Mouse (Mus musculus) heart, adult 9 months (tissue): Measurements from ENCODE around the gene Ddx42.
"Not testable (repeated sequence)": the region's sequence is repeated elsewhere in the genome, so short reads cannot be mapped to it uniquely, and the experiment has no call there.

ENCODE experiments used
- DNase-seq, 2 experiments: peaks; one replicate each; pipeline ENCODE4 v3.0.0; 2022; ENCODE audit warnings: low spot score in 2 of 2

Ddx42 gene

DNA sequence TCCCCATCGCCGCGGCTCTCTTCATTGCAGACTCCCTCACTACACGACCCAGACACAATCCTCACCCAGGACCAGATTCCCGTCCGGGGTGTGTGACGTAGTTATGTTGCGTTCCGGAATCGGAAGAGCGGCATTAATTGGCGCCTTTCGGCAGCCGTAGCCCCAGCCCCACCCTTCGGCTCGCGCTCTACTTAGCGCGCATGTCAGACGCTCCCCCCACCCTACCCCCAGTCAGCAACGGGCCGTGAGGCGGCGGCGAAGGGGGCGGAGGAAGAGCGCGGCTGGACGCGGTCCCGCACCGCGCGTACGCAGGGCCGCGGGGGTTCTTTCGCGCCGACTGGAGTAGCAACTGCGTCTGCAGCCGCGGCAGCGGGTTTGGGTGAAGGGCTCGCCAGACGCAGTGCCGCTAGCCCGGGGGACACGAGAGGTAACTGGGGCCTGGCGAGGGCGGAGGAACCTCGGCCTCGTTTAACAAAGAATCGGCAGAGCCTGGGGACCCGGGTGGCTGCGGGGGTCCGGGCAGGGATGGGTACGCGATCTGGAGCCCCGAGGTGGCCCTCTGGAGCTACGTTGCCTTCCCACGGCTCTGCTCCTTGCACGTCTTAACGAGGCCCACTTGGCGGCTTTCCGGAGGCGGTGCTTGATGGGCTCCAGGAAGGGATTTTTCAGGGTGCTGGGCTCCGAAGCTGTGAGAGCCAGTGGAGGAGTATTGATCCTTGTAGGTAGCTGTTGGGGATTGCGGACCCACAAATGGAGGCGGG is at the start of gene Ddx42:
Ddx42 (plus strand) TSS at position 197 of the 761 bp plus-strand sequence.
- DNase-seq: peak; percentile 89 to 90

DNA sequence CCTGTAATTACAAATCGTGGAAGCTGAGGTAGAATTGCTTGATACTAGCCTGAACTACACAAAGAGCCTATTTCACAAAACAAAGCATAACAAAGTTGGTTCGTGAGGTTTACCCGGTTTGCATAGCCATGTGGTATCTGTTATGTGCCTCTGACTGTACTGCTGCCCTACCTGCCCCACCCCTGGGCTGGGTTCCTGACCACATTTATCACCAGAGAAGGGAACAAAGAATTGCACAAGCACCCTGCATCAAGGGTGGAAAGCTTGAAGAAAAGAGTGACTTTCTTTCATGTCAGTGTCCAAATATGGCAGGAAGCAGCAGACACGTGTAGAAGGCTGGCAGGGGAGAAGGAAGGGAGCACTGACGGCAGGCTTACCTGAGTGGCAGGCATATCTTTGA is 49.3 kb upstream of the Ddx42 start:
- DNase-seq: no peak

DNA sequence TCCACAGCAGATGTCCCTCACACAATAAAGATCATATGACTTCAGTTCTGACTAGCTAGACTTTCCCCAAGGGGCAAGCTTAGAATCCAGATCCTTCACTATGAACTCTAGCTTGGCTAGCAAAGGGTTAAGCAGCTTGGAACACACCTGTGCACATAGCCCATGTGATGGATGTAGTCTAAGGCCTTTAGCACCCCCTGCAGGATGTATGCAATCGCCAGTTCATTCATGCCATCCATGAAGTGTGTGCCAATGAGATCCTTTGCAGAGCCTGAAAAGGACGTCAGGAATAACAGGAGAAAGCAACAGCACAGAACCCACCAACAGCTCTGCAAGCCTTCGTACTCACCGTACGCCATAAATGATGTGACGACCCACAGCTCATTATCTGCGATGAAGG is 45.9 kb upstream of the Ddx42 start:
- no peak for DNase-seq

DNA sequence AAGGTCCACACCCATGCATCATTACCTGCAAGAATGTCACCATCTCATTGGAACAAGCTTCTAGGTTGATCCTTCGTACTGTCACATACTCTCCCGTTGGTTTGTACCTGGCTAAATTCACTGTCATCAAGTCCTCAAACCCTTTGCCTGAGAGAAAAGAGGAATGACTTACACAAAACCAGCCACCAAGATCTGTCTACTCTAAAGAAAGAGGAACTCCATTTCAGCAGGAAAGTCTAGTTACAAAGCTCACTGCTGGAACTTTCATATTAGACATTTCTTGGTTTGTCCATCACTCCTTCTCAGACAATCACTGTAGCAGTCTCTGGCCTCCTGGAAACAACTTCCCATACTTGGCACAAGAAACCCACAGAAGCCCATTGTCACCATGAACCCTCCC is 43.5 kb upstream of the Ddx42 start:
- DNase-seq: no peak

DNA sequence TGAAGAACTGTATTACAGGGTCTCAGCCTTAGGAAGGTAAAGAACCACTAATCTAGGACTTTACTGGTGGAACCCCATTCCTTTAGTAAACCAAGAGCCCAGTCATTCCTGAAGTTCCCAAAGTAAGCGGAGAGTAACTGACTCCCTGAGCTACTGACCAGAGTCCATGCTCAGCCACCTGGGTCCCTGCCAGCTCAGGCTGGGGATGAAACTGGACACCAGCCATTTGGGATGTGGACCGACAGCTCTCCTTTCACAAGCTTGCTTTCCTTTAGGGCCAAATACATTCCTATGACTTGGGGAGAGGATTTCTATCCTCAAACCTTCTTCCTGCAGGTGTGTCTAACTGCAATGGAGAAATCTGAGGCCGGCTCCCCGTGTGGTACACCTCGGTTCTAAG is 42.4 kb upstream of the Ddx42 start:
- DNase-seq: no peak

DNA sequence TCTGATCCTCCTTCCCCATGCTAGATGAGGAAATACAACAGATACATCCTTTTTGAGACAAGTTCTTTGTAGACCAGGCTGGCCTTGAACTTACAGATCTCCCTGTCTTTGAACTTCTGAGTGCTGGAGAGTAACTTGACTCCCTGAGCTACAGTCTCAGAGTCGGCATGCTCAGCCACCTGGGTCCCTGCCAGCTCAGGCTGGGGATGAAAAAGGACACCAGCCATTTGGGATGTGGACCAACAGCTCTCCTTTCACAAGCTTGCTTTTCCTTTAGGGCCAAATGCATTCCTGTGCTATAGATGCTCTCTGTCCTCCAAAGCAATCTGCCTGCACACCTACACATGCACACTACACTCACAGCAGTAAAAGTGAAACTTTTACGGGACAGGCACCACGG is 41.6 kb upstream of the Ddx42 start:
- no peak for DNase-seq

DNA sequence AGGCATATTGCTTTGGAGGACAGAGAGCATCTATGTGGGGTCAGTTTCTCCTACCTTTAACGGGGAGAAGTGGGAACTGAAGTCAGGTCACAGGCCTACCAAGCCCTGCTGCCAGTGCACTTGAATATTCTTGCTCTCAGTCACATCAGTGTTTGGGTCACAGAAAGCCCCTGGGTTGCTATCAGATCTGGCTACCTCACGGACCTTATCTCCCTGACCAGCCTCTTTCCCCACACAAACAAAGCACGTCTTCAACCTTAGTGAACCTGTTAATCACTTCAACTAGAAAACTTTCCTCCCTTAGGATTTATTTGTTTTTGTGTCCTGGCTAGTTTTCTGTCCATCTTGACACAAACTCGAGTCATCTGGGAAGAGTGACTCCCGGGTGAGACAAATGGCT is 40.4 kb upstream of the Ddx42 start:
- DNase-seq: no peak

DNA sequence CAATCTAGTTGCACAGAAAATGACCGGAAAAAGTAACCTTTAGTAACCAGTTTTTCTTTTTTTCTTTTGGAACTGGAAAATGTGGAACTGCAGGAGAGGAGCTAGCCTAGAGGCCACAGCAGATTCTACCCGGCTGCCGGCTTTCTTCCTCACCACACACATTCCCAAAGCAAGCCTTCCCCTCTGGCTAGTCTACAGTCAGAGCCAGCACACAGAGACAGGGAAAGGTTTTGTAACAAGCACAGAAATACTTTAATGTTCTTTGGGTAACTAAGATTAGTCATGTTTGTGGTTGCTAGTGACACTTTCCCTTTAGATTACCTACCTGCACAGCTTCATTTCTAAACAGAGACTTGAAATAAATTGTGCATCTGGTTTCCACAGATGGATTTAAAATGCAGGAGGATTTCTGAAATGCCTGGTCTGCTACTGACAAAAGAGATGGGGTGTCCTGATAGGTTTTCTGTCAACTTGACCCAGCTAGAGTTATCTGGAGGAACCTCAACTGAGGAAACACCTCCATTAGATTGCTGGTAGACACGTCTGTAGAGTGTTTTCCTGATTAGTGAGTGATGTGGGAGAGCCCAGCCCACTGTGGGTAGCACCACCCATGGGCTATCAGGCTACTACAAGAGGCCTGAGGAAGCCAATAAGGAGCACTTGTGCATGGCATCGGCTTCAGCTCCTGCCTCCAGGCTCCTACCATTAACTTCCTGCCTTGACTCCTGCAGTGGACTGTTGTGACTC is 38.5 kb upstream of the Ddx42 start:
- DNase-seq: no peak

DNA sequence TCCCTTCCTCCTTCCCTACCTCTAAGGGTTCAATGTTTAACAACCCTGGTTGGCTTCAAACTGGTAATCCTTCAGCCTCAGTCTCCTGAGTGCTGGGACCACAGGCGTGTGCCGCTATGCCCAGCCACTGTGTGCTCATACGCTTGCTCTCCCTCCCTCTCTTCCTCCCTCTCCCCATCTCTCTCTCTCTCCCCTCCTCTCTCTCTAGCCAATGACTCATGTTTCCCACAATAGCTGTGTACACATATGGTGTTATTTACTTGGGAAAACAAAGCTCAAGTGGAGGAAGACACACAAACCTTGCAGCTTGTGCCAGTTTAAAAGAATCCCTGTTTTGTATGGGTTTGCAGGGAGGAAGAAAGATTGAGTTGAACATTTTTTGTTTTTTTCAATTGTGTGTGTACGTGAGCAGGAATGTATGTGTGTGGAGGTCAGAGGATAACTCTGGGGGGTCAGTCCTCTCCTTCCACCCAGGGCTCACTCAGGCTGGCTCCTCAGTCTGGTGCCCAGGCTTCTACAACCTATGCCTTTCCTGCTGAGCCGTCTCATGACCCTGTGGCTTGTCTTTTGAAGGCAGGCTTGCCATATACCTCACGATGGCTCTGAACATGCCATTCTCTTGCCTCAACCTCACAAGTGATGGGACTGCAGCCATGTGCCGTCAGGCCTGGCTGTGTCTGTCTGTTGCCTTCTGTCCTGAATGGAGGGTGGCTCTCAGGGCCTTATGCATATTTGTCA is 36.8 kb upstream of the Ddx42 start:
- DNase-seq: no peak

DNA sequence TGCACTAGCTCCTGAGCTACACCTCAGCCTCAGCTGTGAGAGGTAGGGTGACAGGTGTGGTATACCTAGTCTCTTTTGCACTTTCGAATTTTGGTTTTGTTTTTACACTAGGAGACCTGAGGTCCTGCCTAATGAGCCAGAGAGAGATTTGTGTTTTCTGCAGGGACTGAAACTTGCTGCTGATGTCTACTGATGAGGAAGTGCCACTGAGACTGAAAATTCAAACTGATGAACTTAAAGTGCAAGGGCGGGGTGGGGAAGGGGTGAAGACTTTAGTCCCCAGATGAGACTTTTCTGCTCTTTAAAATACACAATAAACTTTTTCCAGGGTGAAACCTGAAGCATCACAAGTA is 36.3 kb upstream of the Ddx42 start:
- DNase-seq: no peak

DNA sequence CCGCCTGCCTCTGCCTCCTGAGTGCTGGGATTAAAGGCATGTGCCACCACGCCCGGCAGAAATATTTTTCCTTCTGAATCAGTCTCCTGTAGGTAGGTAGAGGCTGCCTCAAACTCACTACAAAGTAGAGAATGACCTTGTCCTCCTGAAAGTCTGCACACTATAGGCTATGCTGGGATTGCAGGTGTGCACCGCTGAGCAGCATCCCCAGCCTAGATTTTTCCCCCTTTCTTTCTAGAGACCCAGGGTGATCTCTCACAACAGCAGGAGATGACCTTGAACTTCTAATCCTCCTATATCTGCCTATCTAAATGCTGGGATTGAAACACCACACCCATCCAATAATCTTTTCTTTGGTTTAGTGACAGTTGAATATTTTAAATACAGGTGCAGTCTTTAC is 29.4 kb upstream of the Ddx42 start:
- no peak for DNase-seq

DNA sequence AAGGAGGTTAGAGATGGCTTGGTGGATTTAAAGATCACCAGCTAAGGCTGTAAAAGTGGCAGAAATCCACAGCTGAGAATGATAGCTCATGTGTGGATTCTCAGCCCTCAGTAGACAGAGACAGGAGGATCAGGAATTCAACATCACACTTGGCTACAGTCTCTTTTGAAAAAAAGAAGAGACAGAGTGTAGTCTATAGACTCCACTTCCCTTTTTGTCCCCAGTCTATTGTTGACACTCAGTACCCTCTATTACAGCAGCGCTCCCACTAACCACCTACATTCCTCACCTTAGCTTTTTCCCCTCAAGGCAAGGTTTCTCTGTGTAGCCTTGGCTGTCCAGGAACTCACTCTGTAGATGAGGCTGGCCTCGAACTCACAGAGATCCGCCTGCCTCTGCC is 25.0 kb upstream of the Ddx42 start:
- DNase-seq: no peak

DNA sequence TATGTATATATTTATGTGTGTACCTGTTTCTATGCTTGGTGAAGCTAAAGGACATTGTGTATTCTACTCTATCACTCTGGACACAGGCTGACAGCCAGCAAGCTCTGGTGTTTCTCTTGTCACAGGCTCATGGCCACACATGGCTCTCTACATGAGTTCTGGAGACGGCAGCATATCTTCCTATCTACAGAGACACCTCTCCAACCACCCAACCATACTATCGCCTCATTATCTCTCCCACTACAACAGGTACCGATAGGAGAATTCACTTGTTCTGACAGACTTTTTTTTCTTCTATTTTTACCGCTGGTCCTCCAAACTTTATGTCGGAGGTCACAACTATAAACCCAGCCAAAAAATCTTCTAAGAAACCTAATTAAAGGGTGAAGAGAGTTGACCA is 24.5 kb upstream of the Ddx42 start:
- DNase-seq: no peak

DNA sequence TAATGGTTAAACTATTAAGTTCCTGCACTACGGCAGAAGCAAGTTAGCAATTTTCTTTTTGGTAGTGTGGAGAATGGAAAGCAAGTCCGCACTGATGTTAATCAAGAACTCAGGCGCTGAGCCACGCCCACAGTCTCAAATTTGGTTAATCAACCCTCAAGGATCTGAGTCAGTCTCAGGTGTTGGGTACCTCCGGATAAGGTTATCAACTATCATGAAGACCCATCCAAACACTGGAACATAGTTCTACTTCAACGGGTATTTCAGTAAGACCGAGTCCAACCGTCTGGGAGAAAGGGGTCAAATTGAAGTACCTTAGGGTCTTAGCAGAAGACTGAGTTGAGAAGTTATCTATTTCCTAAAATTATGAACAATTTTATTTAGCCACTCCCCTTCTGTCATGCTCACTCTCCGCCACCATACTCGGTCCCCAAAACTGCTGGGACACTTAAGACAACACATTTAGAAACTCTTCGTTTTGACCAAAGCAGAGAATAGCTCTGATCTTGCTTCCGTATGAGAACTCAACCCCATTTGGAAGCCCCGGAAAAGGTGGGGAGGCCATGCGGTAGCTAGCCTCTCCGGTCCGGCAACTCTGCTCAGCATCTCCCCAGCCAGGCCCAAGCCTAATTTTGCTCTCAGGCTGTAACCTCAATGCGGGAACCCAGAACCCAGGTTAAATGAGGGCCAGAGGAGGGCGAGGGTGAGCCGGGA is 23.9 kb upstream of the Ddx42 start:
- peak in 1 of 2 experiments; percentile 14 for DNase-seq

DNA sequence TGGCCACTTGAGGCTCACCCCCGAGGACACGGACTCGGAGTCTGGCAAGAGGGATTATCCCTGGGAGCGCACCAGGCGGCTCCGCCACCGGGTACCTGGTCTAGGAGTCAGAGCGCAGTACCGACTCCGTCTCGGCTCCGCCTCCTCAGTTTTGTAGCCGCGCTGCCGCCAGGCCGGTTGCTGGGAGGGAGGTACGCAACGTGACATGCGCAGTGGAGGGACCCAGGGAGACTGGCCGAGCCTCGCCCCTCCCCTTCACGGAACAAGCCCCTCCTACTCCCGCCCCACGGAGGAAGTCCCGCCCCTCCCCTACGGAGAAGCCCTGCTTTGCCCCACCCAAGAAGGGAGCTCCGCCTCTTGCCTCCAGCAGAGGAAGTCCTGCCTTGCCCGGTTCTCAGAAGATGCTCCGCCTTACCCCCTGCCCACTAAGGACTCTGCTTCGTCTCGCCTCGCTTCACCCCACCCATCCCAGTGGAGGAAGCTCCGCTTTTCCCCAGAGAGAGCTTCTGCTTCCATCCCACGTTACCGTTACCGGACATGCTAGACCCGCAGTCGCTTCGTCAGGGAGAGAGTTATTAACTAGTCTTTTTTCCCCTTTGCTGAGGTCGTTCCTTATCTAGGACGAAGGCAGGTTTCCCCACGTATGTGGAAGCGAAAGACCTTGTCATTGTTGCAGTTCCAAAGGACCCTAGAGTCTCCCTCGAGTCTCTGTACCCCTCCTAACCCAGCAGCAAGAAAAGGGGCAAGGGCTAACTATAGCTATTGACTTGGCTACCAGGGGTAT is 23.2 kb upstream of the Ddx42 start:
- peak; percentile 95 to 97 for DNase-seq

DNA sequence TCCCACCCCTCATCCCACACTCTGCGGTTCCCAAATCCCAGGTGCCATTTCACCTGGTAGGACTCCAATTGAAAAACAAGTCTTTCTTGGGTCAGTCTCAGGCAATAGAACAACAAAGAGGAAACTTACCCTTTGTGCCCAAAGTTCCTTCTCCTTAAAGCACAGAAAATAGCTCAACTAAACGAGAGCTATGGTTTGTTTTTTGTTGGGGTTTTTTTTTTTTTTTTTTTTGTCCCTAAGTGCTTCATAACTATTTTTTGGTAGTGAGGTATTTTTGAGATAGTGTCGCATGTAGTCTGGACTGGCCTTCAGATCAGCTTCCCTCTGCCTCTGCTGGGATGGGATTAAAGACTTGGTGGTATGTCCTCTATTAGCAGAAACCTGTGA is 22.6 kb upstream of the Ddx42 start:
- no peak for DNase-seq

DNA sequence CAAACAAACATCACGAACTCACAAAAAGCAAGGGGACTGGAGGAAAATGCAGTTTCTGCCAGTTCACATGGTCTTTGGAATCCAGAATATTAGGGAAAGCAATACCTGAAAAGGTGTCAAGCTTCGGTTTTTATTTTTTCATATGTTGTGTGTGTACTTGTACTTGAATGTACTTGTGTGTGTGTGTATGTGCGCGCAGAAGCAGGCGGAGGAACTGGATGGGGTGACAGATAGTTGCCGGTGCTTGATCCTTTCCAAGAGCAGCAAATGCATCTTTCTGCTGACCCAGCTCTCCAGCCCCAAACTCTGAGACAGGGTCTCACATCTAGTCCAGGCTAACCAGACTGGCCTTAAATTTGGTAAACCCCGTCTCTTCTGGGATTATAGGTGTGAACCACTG is 21.8 kb upstream of the Ddx42 start:
- no peak for DNase-seq

DNA sequence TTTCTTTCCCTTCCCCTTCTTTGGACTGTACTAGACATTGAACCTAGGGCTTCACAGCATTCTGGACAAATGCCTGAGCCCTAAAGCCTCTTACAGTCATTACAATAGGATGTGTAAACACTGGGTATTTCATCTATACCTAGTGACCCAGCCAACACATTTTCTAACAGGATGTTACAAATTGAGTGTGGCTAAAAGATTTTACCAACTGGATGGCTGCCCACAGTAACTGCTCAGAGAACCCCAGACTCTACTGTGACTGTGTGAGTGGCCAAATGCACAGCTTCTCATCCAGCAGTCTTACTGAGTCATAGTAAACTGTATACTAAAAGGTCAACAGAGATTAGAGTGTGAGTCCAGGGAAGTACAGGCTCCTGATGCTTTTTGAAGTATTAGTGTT is 21.4 kb upstream of the Ddx42 start:
- DNase-seq: no peak

DNA sequence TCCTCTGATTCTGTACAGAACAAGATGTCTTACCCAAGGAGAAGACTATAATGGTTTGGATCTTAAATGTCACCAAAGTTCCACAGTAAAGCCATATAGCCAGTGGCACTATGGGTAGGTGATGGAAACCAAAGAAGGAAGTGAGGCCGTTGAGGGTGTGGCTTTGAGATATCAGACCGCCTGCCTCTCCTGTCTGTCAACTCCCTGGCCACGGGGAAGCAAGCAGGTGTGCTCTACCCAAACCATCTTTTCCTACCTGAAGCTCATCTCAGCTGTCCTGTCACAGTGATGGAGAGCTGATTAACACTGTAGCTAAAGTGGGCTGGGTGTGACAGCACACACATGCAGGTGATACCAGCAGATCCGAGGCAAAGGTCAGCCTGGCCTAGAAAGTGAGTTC is 18.4 kb upstream of the Ddx42 start:
- DNase-seq: no peak

DNA sequence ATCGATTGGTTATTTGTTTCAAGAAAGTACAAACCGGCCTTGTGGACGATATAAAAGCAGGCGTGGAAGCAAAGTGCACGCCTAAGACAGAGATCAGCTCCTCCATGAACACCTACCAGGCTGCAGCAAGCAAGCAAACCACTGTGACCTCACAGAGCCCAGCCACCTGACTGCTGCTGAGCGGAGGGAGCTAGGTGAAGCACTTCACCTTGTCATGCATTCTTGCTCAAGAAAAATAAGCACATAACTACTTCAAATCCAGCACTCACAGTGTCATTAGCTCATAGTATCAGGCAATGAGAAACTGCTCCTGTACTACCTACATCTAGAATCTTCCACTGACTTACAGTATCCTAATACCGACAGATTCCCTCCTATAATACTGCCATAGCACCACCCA is 16.7 kb upstream of the Ddx42 start:
- not testable (repeated sequence) for DNase-seq

DNA sequence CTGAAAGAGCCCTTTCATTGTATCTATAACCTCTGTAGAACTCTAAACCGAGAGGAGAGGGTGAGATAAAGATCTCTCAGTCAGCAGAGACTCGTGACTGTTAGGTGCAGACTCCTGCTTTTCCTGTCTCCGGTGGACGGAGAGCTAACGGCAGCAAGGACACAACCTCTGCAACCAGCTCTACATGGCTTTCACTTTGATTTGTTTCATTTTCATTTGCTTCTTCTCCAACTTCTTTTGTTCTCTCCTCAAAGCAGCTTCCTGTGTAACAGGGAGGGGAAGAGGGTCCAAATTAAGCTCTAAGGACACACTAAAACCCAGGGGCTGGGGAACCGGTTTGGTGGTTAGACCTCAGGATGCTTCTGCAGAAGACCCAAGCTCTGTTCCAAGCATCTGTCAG is 16.0 kb upstream of the Ddx42 start:
- DNase-seq: no peak
